Mouse (Mus musculus): Measurements from ENCODE around the gene Coq7. TPM values are rescaled to one million over a fixed set of nuclear protein-coding genes. Genes with fewer than 3 reads are reported as not detected.
A peak's percentile ranks its signal among the peaks of the same experiment; 100 is the strongest.

Gene Coq7
- total and polyA plus RNA-seq, 3 experiments: 59.5 to 66.2 TPM; not detected in 1

DNA sequence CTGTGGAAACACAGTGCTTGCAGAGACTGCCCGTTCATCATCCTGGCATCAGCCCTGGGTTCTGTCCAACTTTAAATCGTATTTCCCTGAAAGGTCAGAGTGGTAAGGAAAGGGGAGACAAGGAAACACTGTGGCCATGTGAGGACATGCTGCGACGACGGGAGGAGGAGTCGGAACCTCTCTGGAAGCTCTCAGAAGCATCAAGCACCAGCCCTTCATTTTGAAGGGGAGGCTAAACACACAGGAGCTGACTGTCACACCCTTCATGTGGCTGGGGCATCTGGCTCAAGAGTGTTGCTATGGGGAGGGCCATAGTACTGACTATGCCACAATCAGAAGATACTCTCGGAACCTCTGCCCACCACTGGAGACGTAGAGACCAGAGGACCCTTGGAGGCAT lies 13.5 kb downstream of the Coq7 start:
- H3K4me1 ChIP-seq (ENCODE audit: control insufficient read depth in 1 of 2, insufficient read depth in 2 of 2, low read length in 2 of 2): no peaks in the 10 kb centered on the region; a peak in 1 of 4 replicates
- H3K9me3 ChIP-seq (replicated peaks; ENCODE audit: insufficient read depth, low read length): no peaks in the 10 kb centered on the region
- no peaks in the 10 kb centered on the region for H3K36me3 ChIP-seq (ENCODE audit: control insufficient read depth in 1 of 2, insufficient read depth in 2 of 2, low read length in 2 of 2)
- TF ChIP-seq EP300 (IDR thresholded peaks at IDR 0.05; ENCODE audit: low read depth in 1 of 2, low read length in 2 of 2) (no peak), MAFK (IDR thresholded peaks at IDR 0.05; ENCODE audit: borderline replicate concordance, low read depth, low read length) (no peak), GATA1 (IDR thresholded peaks at IDR 0.05; ENCODE audit: low read depth, low read length) (no peak), NELFE (IDR thresholded peaks at IDR 0.05; ENCODE audit: low read depth, low read length) (no peak), MYB (IDR thresholded peaks at IDR 0.05; ENCODE audit: low read depth, low read length) (no peak), MAX (IDR thresholded peaks at IDR 0.05; ENCODE audit: low read length) (no peak), ZMIZ1 (IDR thresholded peaks at IDR 0.05; ENCODE audit: low read depth, low read length) (no peak), MYC (IDR thresholded peaks at IDR 0.05; ENCODE audit: low read depth, low read length) (no peak)
- no peak for DNase-seq (ENCODE audit: low read depth, low spot score)
- no peak overlapping the region for H3K4me3 ChIP-seq (ENCODE audit: control insufficient read depth in 1 of 2, insufficient read depth in 1 of 2, low read depth in 2 of 2, low read length in 2 of 2)
- H3K27me3 ChIP-seq (ENCODE audit: control insufficient read depth in 1 of 2, insufficient read depth in 2 of 2, low read length in 2 of 2): no peaks in the 10 kb centered on the region
- H3K9ac ChIP-seq (ENCODE audit: control insufficient read depth, low read depth, low read length, poor library complexity, severe bottlenecking): no peak overlapping the region
- no peaks in the 10 kb centered on the region for H3K79me2 ChIP-seq (ENCODE audit: control insufficient read depth, insufficient read depth, low read length, poor library complexity)
- H3K27ac ChIP-seq (ENCODE audit: control insufficient read depth, low read depth, low read length): no peak overlapping the region

DNA sequence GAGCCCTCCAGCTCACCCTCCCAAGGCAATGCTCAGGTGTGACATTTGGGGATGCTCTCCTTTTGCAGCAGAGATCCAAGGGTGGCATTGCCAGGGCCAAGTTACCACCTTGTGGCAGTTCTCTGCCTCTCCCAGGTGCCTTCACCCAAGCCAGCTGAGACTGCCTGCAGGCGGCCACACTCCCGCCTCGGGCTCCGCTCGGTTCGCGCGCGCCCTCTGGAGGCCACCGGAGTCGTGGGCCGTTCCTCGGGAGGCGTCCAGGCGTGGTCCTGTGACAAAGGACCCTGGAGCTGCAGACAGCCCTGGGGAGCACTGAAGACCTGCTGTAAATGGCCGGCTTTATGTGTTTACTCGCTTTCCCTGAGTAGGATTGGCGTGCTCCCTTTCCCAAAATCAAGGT lies 14.5 kb downstream of the Coq7 start:
- H3K27me3 ChIP-seq (ENCODE audit: control insufficient read depth in 1 of 2, insufficient read depth in 2 of 2, low read length in 2 of 2): no peaks in the 10 kb centered on the region
- no peak overlapping the region for H3K4me3 ChIP-seq (ENCODE audit: control insufficient read depth in 1 of 2, insufficient read depth in 1 of 2, low read depth in 2 of 2, low read length in 2 of 2)
- H3K36me3 ChIP-seq (ENCODE audit: control insufficient read depth in 1 of 2, insufficient read depth in 2 of 2, low read length in 2 of 2): no peaks in the 10 kb centered on the region
- no peaks in the 10 kb centered on the region; a peak in 1 of 4 replicates for H3K4me1 ChIP-seq (ENCODE audit: control insufficient read depth in 1 of 2, insufficient read depth in 2 of 2, low read length in 2 of 2)
- H3K9me3 ChIP-seq (replicated peaks; ENCODE audit: insufficient read depth, low read length): no peaks in the 10 kb centered on the region
- no peak overlapping the region for H3K9ac ChIP-seq (ENCODE audit: control insufficient read depth, low read depth, low read length, poor library complexity, severe bottlenecking)
- peak; percentile 65 for DNase-seq (ENCODE audit: low read depth, low spot score)
- TF ChIP-seq RAD21 (IDR thresholded peaks at IDR 0.05; ENCODE audit: low read depth, low read length): peak; percentile 60
- TF ChIP-seq USF2 (IDR thresholded peaks at IDR 0.05; ENCODE audit: borderline replicate concordance in 1 of 2, insufficient read depth in 1 of 2, low read depth in 1 of 2, low read length in 2 of 2): no peak
- TF ChIP-seq CTCF (IDR thresholded peaks at IDR 0.05 in 2 of 3, conservative IDR thresholded peaks at IDR 0.05 in 1 of 3; ENCODE audit: control insufficient read depth in 1 of 3, insufficient read depth in 1 of 3, low read depth in 2 of 3, low read length in 3 of 3, poor library complexity in 1 of 3, severe bottlenecking in 1 of 3): peak; percentile 44 to 98 (median 74)
- TF ChIP-seq SMC3 (IDR thresholded peaks at IDR 0.05; ENCODE audit: low read depth, low read length): peak; percentile 72
- TF ChIP-seq ZC3H11A (IDR thresholded peaks at IDR 0.05; ENCODE audit: low read depth, low read length): peak; percentile 53; the same call in 1 of the 2 replicates
- TF ChIP-seq ZKSCAN1 (IDR thresholded peaks at IDR 0.05; ENCODE audit: low read depth, low read length): no peak
- TF ChIP-seq UBTF (IDR thresholded peaks at IDR 0.05; ENCODE audit: borderline replicate concordance, insufficient read depth, low read depth, low read length): peak; percentile 85; the same call in 1 of the 2 replicates
- no peak for TF ChIP-seq MEF2A (IDR thresholded peaks at IDR 0.05; ENCODE audit: extremely low read depth, insufficient replicate concordance, low read depth, low read length, poor library complexity, severe bottlenecking)
- TF ChIP-seq GABPA (IDR thresholded peaks at IDR 0.05; ENCODE audit: low read depth, low read length): no peak
- H3K79me2 ChIP-seq (ENCODE audit: control insufficient read depth, insufficient read depth, low read length, poor library complexity): no peaks in the 10 kb centered on the region
- no peak overlapping the region for H3K27ac ChIP-seq (ENCODE audit: control insufficient read depth, low read depth, low read length)
